Mouse (Mus musculus) embryonic facial prominence, embryonic 15.5 days (tissue): ENCODE results near the gene Exosc10. TPM values are rescaled to one million over a fixed set of nuclear protein-coding genes. Genes with fewer than 3 reads are reported as not detected.

Experiments used
- ATAC-seq: fragments of 200-750 bp; cut with Nextera tagmentation; 2 replicates; pipeline ENCODE4 v1.8.0; 2017; ENCODE audit warnings: low read depth, moderate TSS enrichment; ENCODE audit not compliant: insufficient number of reproducible peaks, low FRiP score, low TSS enrichment
- H3K27ac ChIP-seq: fragments of 300-500 bp; sonication (generic); replicated peaks from 2 replicates; pipeline ENCODE4 v1.5.1; 2015; ENCODE audit warnings: mild to moderate bottlenecking, inconsistent platforms
- H3K27me3 ChIP-seq: fragments of 300-500 bp; sonication (generic); 2 replicates; pipeline ENCODE4 v1.6.1; 2015; ENCODE audit warnings: inconsistent platforms
- H3K36me3 ChIP-seq: fragments of 300-500 bp; sonication (generic); 2 replicates; pipeline ENCODE4 v1.6.1; 2015; ENCODE audit warnings: mild to moderate bottlenecking, inconsistent platforms
- H3K4me1 ChIP-seq: fragments of 300-500 bp; sonication (generic); 2 replicates; pipeline ENCODE4 v1.6.1; 2015; ENCODE audit warnings: inconsistent platforms
- H3K4me2 ChIP-seq: fragments of 300-500 bp; sonication (generic); replicated peaks from 2 replicates; pipeline ENCODE4 v1.6.1; 2015; ENCODE audit warnings: mild to moderate bottlenecking, inconsistent platforms
- H3K4me3 ChIP-seq: fragments of 300-500 bp; sonication (generic); replicated peaks from 2 replicates; pipeline ENCODE4 v1.5.1; 2015; ENCODE audit warnings: mild to moderate bottlenecking, inconsistent platforms
- H3K9ac ChIP-seq: fragments of 300-500 bp; sonication (generic); 2 replicates; pipeline ENCODE4 v1.6.1; 2015; ENCODE audit warnings: inconsistent platforms
- H3K9me3 ChIP-seq: fragments of 300-500 bp; sonication (generic); replicated peaks from 2 replicates; pipeline ENCODE4 v1.6.1; 2016; ENCODE audit warnings: inconsistent platforms
- WGBS: fragments of 180-500 bp; shearing (Covaris S2); methylation state at CpG from one replicate; pipeline ENCODE4 v1.1.7; 2015; 5-methylcytosine and 5-hydroxymethylcytosine counted together
- polyA plus RNA-seq: library from polyadenylated mRNA; unstranded; fragments of >200 nt; fragmentation: Nextera tagmentation; extraction: Ambion mirVana; gene quantifications from 2 replicates; pipeline ENCODE4 v1.2.1, GENCODE M21; 2015

Exosc10 gene
- polyA plus RNA-seq, 1 experiment from 2014 or later = 87.6 TPM

- ATAC-seq = no peak
Observed at GRCm38 (mm10) chr4:148593996-148594395, 35.8 kb downstream of the Exosc10 start.

GRCm38 (mm10) chr4:148595916-148596315 lies 37.7 kb downstream of the Exosc10 start:
- no peak overlapping the region for H3K9ac ChIP-seq
- H3K4me1 ChIP-seq = peaks cover 17% of the 10 kb centered on the region
- ATAC-seq = no peak
- H3K9me3 ChIP-seq = no peaks in the 10 kb centered on the region
- H3K4me2 ChIP-seq = no peak overlapping the region
- H3K27ac ChIP-seq = no peak overlapping the region
- peaks cover 63% of the 10 kb centered on the region for H3K36me3 ChIP-seq
- no peaks in the 10 kb centered on the region for H3K27me3 ChIP-seq
- WGBS = 82% methylated on average over 6 of the region's 6 CpGs
- no peak overlapping the region for H3K4me3 ChIP-seq

More at GRCm38 (mm10) chr4:148593996-148594395, 35.8 kb downstream of the Exosc10 start:
- Histone ChIP-seq H3K27me3 (no peaks in the 10 kb centered on the region), H3K4me2 (no peak overlapping the region), H3K27ac (no peak overlapping the region), H3K4me1 (peaks cover 25% of the 10 kb centered on the region), H3K9me3 (no peaks in the 10 kb centered on the region), H3K9ac (no peak overlapping the region), H3K4me3 (no peak overlapping the region), H3K36me3 (peaks cover 58% of the 10 kb centered on the region)
- WGBS = 94% methylated on average over 11 of the region's 11 CpGs

GRCm38 (mm10) chr4:148596731-148597130 lies 38.5 kb downstream of the Exosc10 start:
- Histone ChIP-seq H3K36me3 (peaks cover 63% of the 10 kb centered on the region), H3K9me3 (no peaks in the 10 kb centered on the region)
- WGBS = 96% methylated on average over 3 of the region's 3 CpGs

GRCm38 (mm10) chr4:148598826-148599225 lies 40.6 kb downstream of the Exosc10 start:
- Histone ChIP-seq H3K9ac (no peak overlapping the region), H3K27ac (no peak overlapping the region), H3K27me3 (no peaks in the 10 kb centered on the region), H3K36me3 (peaks cover 57% of the 10 kb centered on the region), H3K4me3 (no peak overlapping the region), H3K4me1 (no peaks in the 10 kb centered on the region), H3K4me2 (no peak overlapping the region), H3K9me3 (no peaks in the 10 kb centered on the region)
- no peak for ATAC-seq
- 90% methylated on average over 12 of the region's 12 CpGs for WGBS

More at GRCm38 (mm10) chr4:148596731-148597130, 38.5 kb downstream of the Exosc10 start:
- Histone ChIP-seq H3K4me2 (no peak overlapping the region), H3K9ac (no peak overlapping the region), H3K27ac (no peak overlapping the region), H3K4me3 (no peak overlapping the region), H3K4me1 (peaks cover 17% of the 10 kb centered on the region), H3K27me3 (no peaks in the 10 kb centered on the region)
- no peak for ATAC-seq

- no peaks in the 10 kb centered on the region for H3K9me3 ChIP-seq
- H3K27me3 ChIP-seq = no peaks in the 10 kb centered on the region
- peaks cover 42% of the 10 kb centered on the region for H3K36me3 ChIP-seq
- H3K27ac ChIP-seq = no peak overlapping the region
- H3K4me2 ChIP-seq = no peak overlapping the region
- no peak for ATAC-seq
- H3K4me1 ChIP-seq = no peaks in the 10 kb centered on the region; the same call in 1 of the 2 replicates
- H3K9ac ChIP-seq = no peak overlapping the region
- WGBS = 78% methylated on average over 4 of the region's 4 CpGs
- no peak overlapping the region for H3K4me3 ChIP-seq
Observed at GRCm38 (mm10) chr4:148600316-148600715, 42.1 kb downstream of the Exosc10 start.

GRCm38 (mm10) chr4:148601871-148602270 lies 43.6 kb downstream of the Exosc10 start:
- Histone ChIP-seq H3K4me3 (no peak overlapping the region), H3K36me3 (peaks cover 26% of the 10 kb centered on the region), H3K4me2 (no peak overlapping the region), H3K9ac (no peak overlapping the region), H3K27me3 (no peaks in the 10 kb centered on the region), H3K4me1 (no peaks in the 10 kb centered on the region; the same call in 1 of the 2 replicates), H3K27ac (no peak overlapping the region), H3K9me3 (no peaks in the 10 kb centered on the region)
- WGBS = 78% methylated on average over 4 of the region's 4 CpGs
- no peak for ATAC-seq

- H3K9me3 ChIP-seq = no peaks in the 10 kb centered on the region
- no peaks in the 10 kb centered on the region; the same call in 1 of the 2 replicates for H3K4me1 ChIP-seq
- H3K4me3 ChIP-seq = no peak within 1 kb of the TSS
- no peak within 1 kb of the TSS for H3K9ac ChIP-seq
- H3K36me3 ChIP-seq = peaks cover 20% of the 10 kb centered on the region
- no peak for ATAC-seq
- no peaks in the 10 kb centered on the region for H3K27me3 ChIP-seq
- H3K4me2 ChIP-seq = no peak within 1 kb of the TSS
- no peak within 1 kb of the TSS; the same call in 1 of the 2 replicates for H3K27ac ChIP-seq
- WGBS = 87% methylated on average over 14 of the region's 14 CpGs
Observed at GRCm38 (mm10) chr4:148602357-148603120, 44.3 kb downstream of the Exosc10 start, which contains the start of gene Masp2. Gene Masp2, plus strand, starts transcription at chr4:148602554.

- Histone ChIP-seq H3K27me3 (no peaks in the 10 kb centered on the region), H3K4me2 (0 out of 2 replicates have a peak overlapping the region, but pooled peaks have one; percentile 15), H3K36me3 (peaks cover 10% of the 10 kb centered on the region), H3K27ac (peak overlapping the region; percentile 55; the same call in 1 of the 2 replicates), H3K4me3 (no peak overlapping the region), H3K9ac (no peak overlapping the region), H3K4me1 (no peaks in the 10 kb centered on the region; the same call in 1 of the 2 replicates), H3K9me3 (no peaks in the 10 kb centered on the region)
- 66% methylated on average over 10 of the region's 10 CpGs for WGBS
- ATAC-seq = peak; percentile 7; the same call in 1 of the 2 replicates
Observed at GRCm38 (mm10) chr4:148603376-148604139, 45.3 kb downstream of the Exosc10 start.

GRCm38 (mm10) chr4:148604141-148604540 lies 45.9 kb downstream of the Exosc10 start:
- 53% methylated on average over 7 of the region's 7 CpGs for WGBS
- H3K4me1 ChIP-seq = no peaks in the 10 kb centered on the region; the same call in 1 of the 2 replicates
- no peak overlapping the region for H3K9ac ChIP-seq
- H3K9me3 ChIP-seq = no peaks in the 10 kb centered on the region
- H3K27me3 ChIP-seq = no peaks in the 10 kb centered on the region
- 0 out of 2 replicates have a peak overlapping the region, but pooled peaks have one; percentile 15 for H3K4me2 ChIP-seq
- H3K4me3 ChIP-seq = no peak overlapping the region
- peaks cover 4% of the 10 kb centered on the region; the same call in 1 of the 2 replicates for H3K36me3 ChIP-seq
- peak overlapping the region; percentile 55; the same call in 1 of the 2 replicates for H3K27ac ChIP-seq
- ATAC-seq = 0 out of 2 replicates have a peak, but pooled peaks have one; percentile 35

- Histone ChIP-seq H3K36me3 (no peaks in the 10 kb centered on the region), H3K27me3 (no peaks in the 10 kb centered on the region), H3K9ac (no peak overlapping the region), H3K27ac (peak overlapping the region; percentile 40; the same call in 1 of the 2 replicates), H3K4me2 (no peak overlapping the region), H3K4me3 (no peak overlapping the region), H3K9me3 (no peaks in the 10 kb centered on the region), H3K4me1 (no peaks in the 10 kb centered on the region; the same call in 1 of the 2 replicates)
- WGBS = 71% methylated on average over 3 of the region's 3 CpGs
- ATAC-seq = no peak
Observed at GRCm38 (mm10) chr4:148604541-148605165, 46.4 kb downstream of the Exosc10 start.
